In genomic region chr6:51335314-51335713, GRCm38 (mm10) we compare ENCODE assay signal across 14 mouse cellular contexts.
DNase-seq lines count a peak whose midpoint lies in the region; ATAC-seq lines count a peak whose summit lies in the region.
"Had no signal": no experiment of that assay in that cellular context is flagged by ENCODE, and none has a peak within 500 bp of the region (broad histone marks: within the 10 kb centered on the region; RNA-seq: fewer than 3 reads in every experiment).

No protein-coding gene starts in this region.

- no peaks in the 10 kb centered on the region for H3K36me3 ChIP-seq in kidney, embryonic 16.5 days (ENCODE audit: insufficient read depth, low read length)
- H3K36me3 ChIP-seq: forebrain, embryonic 12.5 days had no signal

- ATAC-seq in kidney, embryonic 16.5 days (ENCODE audit: low FRiP score, low TSS enrichment) = peak; percentile 44; the same call in 1 of the 2 replicates

- no peak overlapping the region for H3K4me3 ChIP-seq in kidney, embryonic 16.5 days (ENCODE audit: low read length)
- H3K4me3 ChIP-seq: forebrain, embryonic 12.5 days had no signal

- H3K4me1 ChIP-seq in kidney, embryonic 16.5 days (ENCODE audit: insufficient read depth, low read length) = peaks cover 41% of the 10 kb centered on the region
- H3K4me1 ChIP-seq: forebrain, embryonic 12.5 days had no signal

- H3K27me3 ChIP-seq in kidney, embryonic 16.5 days (ENCODE audit: insufficient read depth, low read length) = no peaks in the 10 kb centered on the region

- no peak overlapping the region for H3K9ac ChIP-seq in kidney, embryonic 16.5 days (replicated peaks; ENCODE audit: low read length)
- H3K9ac ChIP-seq: forebrain, embryonic 12.5 days had no signal

- DNase-seq in adrenal gland, postnatal 10 days = peak; percentile 8
- DNase-seq in adrenal gland, postnatal 25 days = no peak
- DNase-seq in kidney, adult 18-20 months = no peak
- DNase-seq in adrenal gland, postnatal 14 days = peak; percentile 31
- DNase-seq in heart, postnatal 10 days = peak; percentile 28 to 39
- no peak for DNase-seq in cerebellum, postnatal 10 days
- DNase-seq in gastrocnemius, postnatal 4 days (ENCODE audit: low spot score in 2 of 2) = no peak
- DNase-seq: cerebellum, adult 9-10 months; kidney, adult 8-10 months; left cerebral cortex, postnatal 4 days; spleen, adult 18-20 months had no signal

- no peak overlapping the region for H3K4me2 ChIP-seq in kidney, embryonic 16.5 days (replicated peaks; ENCODE audit: low read depth, low read length)
- H3K4me2 ChIP-seq: forebrain, embryonic 12.5 days; midbrain, embryonic 11.5 days had no signal

- intact Hi-C loops in heart, postnatal 10 days (cut with DNase I) = no loop called here

- 71% methylated on average over 5 of the region's 5 CpGs for WGBS in kidney, embryonic 16.5 days

- no peak overlapping the region for H3K27ac ChIP-seq in kidney, embryonic 16.5 days (ENCODE audit: low read length)
- H3K27ac ChIP-seq: forebrain, embryonic 12.5 days had no signal

- no peaks in the 10 kb centered on the region for H3K9me3 ChIP-seq in kidney, embryonic 16.5 days (ENCODE audit: low read length)
- H3K9me3 ChIP-seq: forebrain, embryonic 12.5 days had no signal

Comparison
In these comparisons a context has a peak if more than half of its experiments do, and no peak if none do; other contexts are left out.
1. DNase-seq: peak in adrenal gland, postnatal 10 days (single experiment), adrenal gland, postnatal 14 days (single experiment) and heart, postnatal 10 days (2 of 2); none in adrenal gland, postnatal 25 days (single experiment), kidney, adult 18-20 months (single experiment), cerebellum, postnatal 10 days (0 of 2) and gastrocnemius, postnatal 4 days (0 of 2).